Mouse (Mus musculus) adrenal gland, postnatal 4 days (tissue): Measurements from ENCODE around the gene Dffb. TPM values are rescaled to one million over a fixed set of nuclear protein-coding genes. Genes with fewer than 3 reads are reported as not detected.

Experiments
- total RNA-seq, 2 experiments: library from RNA; stranded (reverse); gene quantifications; 2 replicates each; pipeline ENCODE4 v1.2.3; 2021

Gene Dffb
- total RNA-seq, 2 experiments from 2014 or later = 13.8 TPM

Other genes with a start within 250 kb of the Dffb start
- gene A430005L14Rik, start 17.9 kb downstream of the Dffb start, total RNA-seq = 10 to 100 TPM; 25.1 to 26.9 TPM
- gene Cep104, start 68 bp upstream of the Dffb start, total RNA-seq = 10 to 100 TPM; 22.1 to 23.1 TPM
- gene Lrrc47, start 36.6 kb upstream of the Dffb start, total RNA-seq = 10 to 100 TPM; 64.2 to 65.6 TPM
- gene Smim1, start 51.1 kb upstream of the Dffb start, total RNA-seq = 10 to 100 TPM; 62.0 to 63.3 TPM
- under 1 TPM in 1 of 2 experiments, not detected in 1; 0.20 TPM for gene Ccdc27, start 67.6 kb upstream of the Dffb start, total RNA-seq
- gene Trp73, start 165.1 kb upstream of the Dffb start, total RNA-seq = under 1 TPM in 1 of 2 experiments, not detected in 1; 0.11 TPM
- gene Wrap73, start 167.2 kb upstream of the Dffb start, total RNA-seq = 10 to 100 TPM; 17.8 to 18.7 TPM
- gene Tprgl, start 185.5 kb upstream of the Dffb start, total RNA-seq = 100 to 1,000 TPM; 137 to 140 TPM
- gene Megf6, start 195.6 kb upstream of the Dffb start, total RNA-seq = 10 to 100 TPM; 18.0 to 19.6 TPM